Mouse (Mus musculus) ES-E14 (cell line): ENCODE measurements around the gene Mzt1.

Experiments used
- CHD2 ChIP-seq: IDR thresholded peaks from 2 replicates; pipeline ENCODE4 v1.6.1; 2014; ENCODE audit warnings: mild to moderate bottlenecking, low read depth, low read length, inconsistent platforms
- ZNF384 ChIP-seq: IDR thresholded peaks from 2 replicates; pipeline ENCODE4 v1.6.1; 2012; ENCODE audit warnings: low read depth, low read length, inconsistent platforms

DNA sequence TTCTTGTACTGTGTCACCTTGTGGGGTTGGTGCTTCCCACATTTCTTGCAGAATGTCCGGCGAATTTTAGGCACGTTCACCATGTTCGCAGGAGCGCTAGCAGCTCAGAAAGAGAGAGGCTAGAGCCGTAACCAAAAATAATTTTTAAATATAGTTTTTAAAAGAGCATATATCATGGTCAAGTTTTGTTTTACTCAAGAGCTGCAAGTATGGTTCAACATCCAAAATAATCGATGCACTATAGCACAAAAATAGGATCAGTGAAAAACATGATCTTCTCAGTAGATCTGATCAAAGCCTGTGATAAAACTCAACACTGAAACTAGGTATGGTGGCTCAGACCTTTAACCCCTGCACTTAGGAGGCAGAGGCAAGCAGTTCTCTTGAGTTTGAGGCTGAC lies 51.7 kb downstream of the Mzt1 start, which contains the start of gene Rpl36a-ps1:
- no peak for TF ChIP-seq ZNF384
- no peak for TF ChIP-seq CHD2
